Mouse (Mus musculus) cerebellum, adult (tissue): ENCODE measurements around the gene Psmc1.

Experiments
- ATAC-seq: cut with Nextera tagmentation; 2 replicates; pipeline ENCODE4 v1.9.2; 2017; ENCODE audit warnings: mild to moderate bottlenecking, moderate library complexity, mixed read lengths; ENCODE audit not compliant: insufficient number of reproducible peaks, low FRiP score, low TSS enrichment

Gene Psmc1

DNA sequence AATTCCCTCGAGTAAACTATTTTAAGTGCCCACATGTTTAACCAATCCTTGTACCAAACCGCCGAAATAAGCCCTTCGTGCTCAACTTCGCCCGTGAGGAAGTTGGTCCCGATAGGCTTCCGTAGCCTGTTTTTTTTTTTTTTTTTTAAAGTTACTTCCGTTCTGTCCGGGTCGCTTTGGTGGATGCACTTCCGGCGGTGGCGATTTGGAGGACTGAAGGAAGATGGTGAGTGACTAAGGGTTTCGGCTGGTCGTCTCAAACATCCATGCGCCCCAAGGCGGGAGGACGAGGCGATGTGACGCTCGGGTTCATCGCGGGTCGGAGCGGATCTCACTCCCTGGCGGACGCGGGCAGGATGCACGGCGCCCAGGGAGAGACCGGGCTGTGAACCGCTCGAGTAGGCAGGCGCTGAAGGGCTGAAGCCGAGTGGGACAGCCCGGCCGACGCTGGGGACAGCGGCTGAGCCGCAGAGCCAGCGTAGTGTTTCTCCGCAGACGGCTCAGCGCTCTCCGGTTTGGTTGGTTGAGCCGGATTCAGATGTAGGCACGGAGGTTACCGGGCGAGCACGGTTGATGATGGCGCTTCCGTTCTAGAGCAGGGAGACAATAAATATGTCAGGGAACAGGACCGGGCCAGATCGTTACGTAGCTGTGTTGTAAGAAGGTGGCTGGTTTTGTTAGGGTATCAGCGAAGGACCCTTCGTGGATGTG lies at the start of gene Psmc1:
Gene Psmc1, plus strand, starts transcription at position 169 of the 711 bp plus-strand sequence.
- peak; percentile 83 for ATAC-seq

GRCm38 (mm10) chr12:100061071-100061470 lies 48.9 kb upstream of the Psmc1 start:
- ATAC-seq: no peak

DNA sequence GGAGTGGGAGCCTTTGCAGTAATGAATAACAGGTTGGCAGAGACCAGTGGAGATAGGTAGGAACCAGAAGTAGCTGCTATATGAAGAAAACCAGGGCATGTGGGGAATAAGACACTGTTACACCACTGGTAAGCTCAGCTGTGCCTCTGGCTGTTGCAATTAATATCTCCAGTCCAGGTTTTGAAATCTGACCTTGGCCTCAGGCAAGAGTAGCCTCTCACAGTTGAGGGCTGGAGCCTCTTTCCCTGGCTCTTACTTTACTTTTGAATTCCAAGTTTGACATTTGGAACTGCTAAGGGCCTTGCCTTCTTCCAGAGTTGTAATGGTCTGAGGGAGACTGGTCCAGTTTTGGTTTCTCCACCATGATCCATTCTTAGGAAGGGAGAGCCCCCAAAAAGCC lies 48.1 kb upstream of the Psmc1 start:
- ATAC-seq: no peak

DNA sequence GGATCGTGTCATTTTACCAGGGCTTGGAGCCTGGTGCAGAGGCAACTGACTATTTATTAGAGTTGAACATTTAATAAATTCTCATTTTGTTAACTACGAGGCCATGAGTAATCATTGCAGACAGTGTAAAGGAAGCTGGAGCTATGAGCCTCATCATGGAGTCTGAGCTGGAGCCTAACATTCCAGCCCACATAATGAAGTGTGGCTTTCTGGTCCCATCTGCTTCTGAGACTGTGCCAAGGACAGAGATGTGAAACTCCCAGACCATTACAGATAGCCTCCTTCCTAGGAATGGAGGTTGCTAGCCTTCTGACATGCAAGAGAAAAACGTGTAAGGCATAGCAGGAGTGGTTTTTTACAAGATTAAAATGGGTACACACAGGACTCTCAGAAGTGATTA lies 47.4 kb upstream of the Psmc1 start:
- ATAC-seq: no peak

- no peak for ATAC-seq
Observed at GRCm38 (mm10) chr12:100065109-100065508, 44.8 kb upstream of the Psmc1 start.

- no peak for ATAC-seq
Observed at GRCm38 (mm10) chr12:100067477-100067876, 42.5 kb upstream of the Psmc1 start.

DNA sequence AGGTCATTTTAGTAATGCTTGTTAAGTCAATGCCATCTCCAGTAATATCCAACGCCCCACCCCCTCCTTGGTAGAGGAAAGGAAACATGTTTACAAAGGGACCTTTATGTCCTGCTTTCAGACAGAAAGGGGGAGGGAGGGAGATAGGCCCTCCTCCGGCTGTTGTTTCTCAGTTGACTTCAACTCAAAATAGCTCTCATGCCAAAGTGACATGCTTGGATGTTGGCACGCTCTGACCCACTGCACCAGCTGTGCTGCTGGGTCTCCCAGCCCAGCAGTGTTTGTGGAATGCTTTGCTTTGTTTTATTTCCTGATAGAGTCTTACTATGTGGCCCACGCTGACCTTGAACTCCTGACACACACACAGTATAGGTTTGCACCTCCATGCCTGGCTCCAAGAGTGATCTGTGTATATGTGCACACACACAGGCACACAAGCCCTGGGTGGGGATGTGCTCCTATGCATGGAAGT lies 36.7 kb upstream of the Psmc1 start:
- no peak for ATAC-seq

DNA sequence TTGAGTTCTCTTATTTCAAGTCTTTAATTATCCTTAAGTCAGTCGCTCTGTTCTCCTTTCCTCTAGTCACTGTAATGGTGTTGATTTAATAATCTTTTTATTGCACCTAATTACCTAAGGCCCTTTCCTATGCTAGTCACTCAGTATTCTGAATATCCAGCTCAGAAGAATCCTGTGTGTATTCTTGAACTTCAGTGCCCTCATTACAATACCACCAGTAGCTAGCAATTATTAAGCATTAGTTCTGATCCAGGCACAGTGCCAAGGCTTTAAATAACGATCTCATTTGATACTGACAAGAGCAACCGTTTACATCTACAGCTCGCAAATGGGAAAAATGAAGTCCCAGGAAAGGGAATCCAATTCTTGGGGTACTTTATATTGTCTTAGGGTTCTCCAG lies 34.2 kb upstream of the Psmc1 start:
- no peak for ATAC-seq

DNA sequence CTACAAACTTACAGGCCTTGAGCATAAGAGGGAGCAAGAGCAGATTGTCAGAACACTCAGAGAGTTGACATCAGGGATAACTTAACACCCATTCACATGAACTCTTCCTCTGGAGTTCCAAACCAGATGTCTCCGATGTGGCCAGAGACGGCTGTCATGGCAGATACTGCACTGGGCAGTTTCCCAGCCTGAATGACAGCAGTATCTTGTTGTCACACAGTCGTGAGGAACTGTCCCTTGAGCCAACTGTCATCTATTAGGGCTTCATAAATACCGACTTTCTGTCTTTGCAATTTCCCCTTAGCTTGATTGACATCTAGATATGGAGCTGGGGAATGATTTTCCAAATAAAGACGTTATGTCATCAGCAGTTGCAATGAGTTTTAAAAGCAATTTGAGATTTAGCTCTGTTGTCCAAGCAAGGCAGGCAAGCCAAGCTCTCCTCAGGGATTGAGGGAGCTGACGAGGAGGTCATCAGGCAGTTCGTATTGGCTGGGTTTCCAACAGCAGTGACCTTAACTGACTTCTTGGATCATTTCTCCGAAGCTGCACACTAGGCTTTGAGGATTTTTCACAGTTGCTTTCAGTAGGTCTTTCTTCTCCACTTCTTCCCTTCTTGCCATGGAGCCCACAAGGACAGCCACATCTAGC lies 30.2 kb upstream of the Psmc1 start:
- ATAC-seq: no peak

DNA sequence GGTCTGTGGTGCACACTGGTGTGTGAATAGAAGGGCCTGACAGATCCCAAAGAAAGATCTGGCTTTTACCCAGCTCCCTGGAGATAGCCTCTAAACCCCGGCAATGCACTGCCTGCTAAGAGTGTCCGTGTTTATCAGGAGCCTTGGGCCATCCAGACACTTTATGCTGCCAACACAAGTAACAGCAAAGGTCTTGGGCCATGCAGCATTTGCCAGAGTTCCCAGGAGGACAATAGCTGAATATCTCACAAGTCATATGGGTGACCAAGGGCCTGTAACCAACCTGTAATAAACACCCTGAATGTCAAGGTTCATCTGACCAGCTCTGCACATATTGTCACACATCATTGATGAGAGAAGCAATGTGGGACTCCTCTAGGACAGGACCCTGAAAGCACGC lies 21.9 kb upstream of the Psmc1 start:
- no peak for ATAC-seq

- no peak for ATAC-seq
Observed at GRCm38 (mm10) chr12:100089265-100089664, 20.7 kb upstream of the Psmc1 start.

- ATAC-seq: no peak
Observed at GRCm38 (mm10) chr12:100090750-100091149, 19.2 kb upstream of the Psmc1 start.

- no peak for ATAC-seq
Observed at GRCm38 (mm10) chr12:100093046-100093445, 16.9 kb upstream of the Psmc1 start.

- ATAC-seq: no peak
Observed at GRCm38 (mm10) chr12:100099971-100100706, 9.8 kb upstream of the Psmc1 start.

DNA sequence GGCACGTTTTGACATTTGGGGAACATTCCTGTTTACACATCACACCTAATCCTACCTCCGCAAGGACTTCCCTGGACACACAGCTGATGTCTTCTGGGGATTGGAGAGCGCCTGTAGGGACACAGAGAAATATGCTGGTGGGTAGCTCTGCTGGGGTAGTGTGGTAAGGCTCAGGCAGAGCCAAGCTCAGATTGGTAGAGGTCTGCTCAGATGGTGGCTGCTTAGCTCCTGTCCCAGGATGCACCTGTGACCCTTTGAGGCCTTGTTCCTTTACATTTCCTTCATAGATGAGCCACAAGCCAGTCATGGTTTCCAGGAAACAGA lies 9.3 kb upstream of the Psmc1 start:
- ATAC-seq: no peak

DNA sequence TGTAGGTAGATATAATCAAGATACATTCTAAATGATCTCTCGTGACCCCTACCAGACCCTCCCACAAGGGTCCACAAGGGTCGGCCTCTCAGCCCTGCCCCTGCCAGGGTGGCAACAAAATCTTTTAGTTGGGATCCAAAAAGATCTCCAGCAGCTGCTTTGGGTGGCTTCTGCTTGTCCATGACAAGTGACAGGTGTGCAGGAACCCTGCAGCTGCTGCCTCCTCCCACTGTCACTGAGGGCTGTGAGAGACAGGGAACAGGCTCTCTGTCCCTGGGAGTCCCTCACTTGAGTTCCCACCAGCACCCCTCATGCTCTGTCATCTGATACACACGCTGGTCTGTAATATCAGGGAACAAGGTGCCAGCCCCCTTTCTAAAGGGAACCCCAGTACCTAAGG lies 8.3 kb upstream of the Psmc1 start:
- no peak for ATAC-seq

DNA sequence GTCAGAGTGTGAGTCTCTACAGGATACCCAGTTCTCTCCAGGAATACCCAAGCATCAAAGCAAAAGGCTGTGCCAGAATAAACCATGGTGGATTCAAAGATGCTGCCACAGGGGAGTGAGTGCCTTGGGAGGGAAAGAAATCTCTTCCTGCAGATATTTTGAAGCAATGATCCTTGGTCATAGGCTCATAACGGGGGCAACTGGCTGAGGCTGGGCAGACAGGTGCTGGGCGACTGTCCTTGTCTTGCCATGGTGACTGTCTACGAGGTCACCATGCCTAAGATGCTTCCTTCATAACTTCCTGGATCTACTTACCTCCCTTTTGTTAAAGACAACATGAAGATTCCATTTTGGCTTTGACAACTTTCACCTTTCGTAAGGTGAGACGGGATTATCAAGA lies 5.4 kb upstream of the Psmc1 start:
- no peak for ATAC-seq

GRCm38 (mm10) chr12:100106275-100106895 lies 3.6 kb upstream of the Psmc1 start:
- ATAC-seq: no peak

- ATAC-seq: no peak
Observed at GRCm38 (mm10) chr12:100107436-100107835, 2.5 kb upstream of the Psmc1 start.

- ATAC-seq: no peak
Observed at GRCm38 (mm10) chr12:100115982-100116381, 6.0 kb downstream of the Psmc1 start.

GRCm38 (mm10) chr12:100122921-100123381 lies 13.0 kb downstream of the Psmc1 start:
- peak; percentile 46; the same call in 1 of the 2 replicates for ATAC-seq
